Mouse (Mus musculus): Measurements from ENCODE around the gene Treml1.
A peak's percentile ranks its signal among the peaks of the same experiment; 100 is the strongest.

DNA sequence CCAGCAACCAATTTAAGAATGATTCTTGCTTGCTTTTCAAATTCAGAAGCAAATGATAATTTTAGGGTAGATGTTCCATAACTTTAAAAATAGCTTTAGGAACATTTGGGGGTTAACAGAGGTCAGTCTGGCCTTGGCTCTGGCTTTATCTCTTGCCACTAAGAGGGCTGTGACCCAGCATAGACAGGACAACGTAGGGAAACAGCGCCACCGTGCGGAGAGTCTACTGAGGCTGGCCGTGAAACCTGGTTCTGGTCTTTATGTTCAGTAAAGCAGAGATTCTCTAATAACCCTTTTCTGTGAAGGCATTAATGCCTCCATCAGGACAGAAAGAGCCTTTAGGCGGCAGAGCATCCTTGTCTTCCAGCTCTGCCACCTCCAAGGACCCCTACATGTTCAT is 22.9 kb upstream of the Treml1 start:
- TF ChIP-seq CTCF (IDR thresholded peaks at IDR 0.05; ENCODE audit: low read depth) (peak; percentile 96), EP300 (IDR thresholded peaks at IDR 0.05; ENCODE audit: low read depth) (no peak)
